Mouse (Mus musculus) MEL (cell line): ENCODE results near the gene Atp8a1.

Experiments used
- CTCF ChIP-seq, 3 experiments: IDR thresholded peaks in 2 of 3; conservative IDR thresholded peaks in 1 of 3; 2 replicates each; pipeline ENCODE4 v1.5.1; 2011 to 2012; ENCODE audit warnings: low read length in 3 of 3, low read depth in 2 of 3, mild to moderate bottlenecking in 2 of 3, improper control_type of control experiment in 1 of 3, inconsistent platforms in 1 of 3, mixed read lengths in 1 of 3, moderate library complexity in 1 of 3; ENCODE audit not compliant: control insufficient read depth in 1 of 3, insufficient read depth in 1 of 3, poor library complexity in 1 of 3, severe bottlenecking in 1 of 3
- ELF1 ChIP-seq: IDR thresholded peaks from 2 replicates; pipeline ENCODE4 v1.6.1; 2014; ENCODE audit warnings: low read depth, mild to moderate bottlenecking, inconsistent platforms, low read length, improper control_type of control experiment, moderate library complexity
- ETS1 ChIP-seq: IDR thresholded peaks from 2 replicates; pipeline ENCODE4 v1.6.1; 2012; ENCODE audit warnings: low read depth, mild to moderate bottlenecking, inconsistent platforms, low read length, improper control_type of control experiment, moderate library complexity
- GATA1 ChIP-seq: IDR thresholded peaks from 2 replicates; pipeline ENCODE4 v1.6.1; 2011; ENCODE audit warnings: low read depth, low read length, improper control_type of control experiment
- POLR2A ChIP-seq, 2 experiments: IDR thresholded peaks; 2 replicates each; pipeline ENCODE4 v1.6.1; 2011 to 2012; ENCODE audit warnings: low read length in 2 of 2, mild to moderate bottlenecking in 2 of 2, control low read depth in 1 of 2, improper control_type of control experiment in 1 of 2, low read depth in 1 of 2, moderate library complexity in 1 of 2; ENCODE audit not compliant: control insufficient read depth in 1 of 2, insufficient read depth in 1 of 2, poor library complexity in 1 of 2
- RAD21 ChIP-seq: IDR thresholded peaks from 2 replicates; pipeline ENCODE4 v1.6.1; 2011; ENCODE audit warnings: mild to moderate bottlenecking, low read depth, low read length, improper control_type of control experiment

DNA sequence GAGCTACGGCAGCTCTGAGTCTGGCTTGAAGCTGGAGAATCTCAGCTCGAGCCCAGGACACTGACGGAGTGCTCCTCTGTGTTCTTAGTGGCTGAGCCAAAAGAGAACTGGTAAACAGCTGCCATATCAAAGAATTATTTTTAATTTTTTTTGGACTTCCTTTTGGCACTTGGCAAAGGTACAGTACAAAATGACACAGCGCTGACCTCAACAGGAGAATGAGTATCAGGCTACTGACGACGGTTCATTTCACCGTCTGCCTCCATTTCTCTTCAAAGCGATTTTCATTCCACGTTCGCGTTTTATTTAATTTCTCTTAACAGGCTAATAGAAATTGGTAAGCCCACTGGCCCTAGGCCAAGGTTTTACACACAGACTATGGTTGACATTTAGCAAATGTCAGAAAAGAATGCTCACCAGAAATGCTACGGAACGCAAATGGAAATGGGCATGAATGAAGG is 177.8 kb downstream of the Atp8a1 start:
- TF ChIP-seq POLR2A (IDR thresholded peaks at IDR 0.05; ENCODE audit: control insufficient read depth in 1 of 2, insufficient read depth in 1 of 2, low read depth in 1 of 2, low read length in 2 of 2, poor library complexity in 1 of 2) (no peak), ETS1 (no peak), RAD21 (no peak), CTCF (IDR thresholded peaks at IDR 0.05 in 2 of 3, conservative IDR thresholded peaks at IDR 0.05 in 1 of 3; ENCODE audit: control insufficient read depth in 1 of 3, insufficient read depth in 1 of 3, low read depth in 2 of 3, low read length in 3 of 3, poor library complexity in 1 of 3, severe bottlenecking in 1 of 3) (no peak), GATA1 (no peak), ELF1 (no peak)
